Mouse (Mus musculus) thymus, adult 2 months (tissue): ENCODE data around the gene Krit1.

Source experiments
- CTCF ChIP-seq: fragments of 200-500 bp; IDR thresholded peaks from 2 replicates; pipeline ENCODE4 v1.5.1; 2012; ENCODE audit warnings: mild to moderate bottlenecking, control low read depth, low read length, moderate library complexity, borderline replicate concordance; ENCODE audit not compliant: control insufficient read depth, poor library complexity, insufficient read depth; ENCODE audit errors: extremely low read depth
- POLR2A ChIP-seq: fragments of 200-500 bp; IDR thresholded peaks from 2 replicates; pipeline ENCODE4 v1.6.1; 2012; ENCODE audit warnings: mild to moderate bottlenecking, low read length, control low read depth, moderate library complexity; ENCODE audit not compliant: control insufficient read depth, poor library complexity, insufficient read depth; ENCODE audit errors: extremely low read depth

DNA sequence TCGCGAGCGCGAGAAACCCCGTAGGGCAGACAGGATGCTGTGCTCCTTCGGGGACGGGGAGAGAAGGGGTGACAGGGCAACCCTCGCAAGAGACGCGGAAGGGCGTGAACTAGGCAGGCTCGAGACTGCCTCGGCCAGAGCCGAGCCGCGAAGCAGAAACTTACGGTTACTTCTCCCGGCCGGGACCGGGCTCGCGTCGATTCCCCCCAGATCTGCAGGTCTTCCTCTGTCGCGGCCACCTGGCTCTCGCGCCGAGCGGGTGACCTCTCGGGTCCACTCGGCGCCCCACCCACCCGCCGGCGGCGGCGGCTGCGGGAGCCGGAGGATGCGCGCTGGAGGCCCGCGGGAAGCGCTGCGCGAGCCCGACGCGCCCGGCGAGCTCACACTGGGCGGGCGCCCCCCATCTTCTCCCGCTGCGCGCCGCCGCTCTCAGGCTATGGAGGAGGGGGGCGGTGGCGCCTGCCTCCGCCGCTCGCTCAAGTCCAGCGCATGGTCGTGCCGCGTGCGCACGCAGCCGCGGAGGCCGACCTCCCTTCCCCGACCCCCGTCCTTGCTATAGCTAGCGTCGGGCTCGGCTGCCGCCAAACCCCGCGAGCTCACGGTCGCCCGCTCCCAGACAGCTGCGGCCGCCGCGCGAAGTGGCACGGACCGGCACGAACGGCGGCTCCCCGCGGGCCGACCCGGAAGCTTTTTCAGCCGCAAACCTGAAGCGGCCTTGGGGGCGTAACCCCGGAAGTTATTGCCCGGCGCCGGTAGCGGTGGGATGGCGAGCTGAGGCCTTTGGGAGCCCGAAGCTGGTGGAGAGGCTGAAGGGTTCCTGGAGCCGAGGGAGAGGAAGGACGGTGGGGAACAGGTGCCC lies at the start of gene Krit1, which contains the start of gene Ankib1:
- TF ChIP-seq CTCF = peak; percentile 55; the same call in 1 of the 2 replicates
- TF ChIP-seq POLR2A = peak; percentile 76
